Mouse (Mus musculus) adipose tissue, adult 10 weeks (tissue): ENCODE results near the gene Tex11. TPM values are rescaled to one million over a fixed set of nuclear protein-coding genes. Genes with fewer than 3 reads are reported as not detected.

Experiments
- polyA plus RNA-seq: library from polyadenylated mRNA; stranded (reverse); fragments of 350-450 nt; fragmentation: Illumina TruSeq; extraction: RNeasy Lipid Tissue Mini Kit (QIAGEN cat#74804); gene quantifications from one replicate; pipeline ENCODE4 v1.2.3, GENCODE M21; 2014; ENCODE audit warnings: low read depth, low replicate concordance

Gene Tex11
- 0.15 TPM for polyA plus RNA-seq

GRCm38 (mm10) chrX:101059541-101059940 is at the start of gene Tex11:
Gene Tex11 (minus strand): TSS chrX:101059667.

DNA sequence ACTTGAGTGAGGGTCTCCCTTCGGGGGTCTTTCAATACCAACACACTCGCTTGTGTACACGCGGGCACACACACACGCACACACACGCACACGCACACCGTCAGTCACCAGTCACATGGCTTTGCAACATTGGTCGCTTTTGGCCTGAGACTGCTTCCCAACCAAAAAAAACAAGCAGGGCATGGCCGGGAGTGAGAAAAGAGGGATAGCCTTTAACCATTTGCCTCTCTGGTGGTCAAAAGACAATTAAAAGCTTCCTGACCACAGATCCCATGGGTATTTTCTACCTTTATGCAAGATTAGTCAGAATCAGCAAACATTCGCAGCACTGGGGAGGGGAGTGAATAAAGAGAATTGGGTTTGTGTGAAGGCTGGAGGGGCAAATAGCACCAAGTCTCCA is 26.5 kb upstream of the Tex11 start, which contains the start of gene Slc7a3:
TSS of gene Slc7a3 (minus strand) at position 101 of the 400 bp plus-strand sequence.

Other genes starting within 250 kb of the Tex11 start
- gene Slc7a3, start 26.4 kb upstream of the Tex11 start, polyA plus RNA-seq, result 1.1 TPM
- gene Snx12, start 162.9 kb upstream of the Tex11 start, polyA plus RNA-seq, result 45.4 TPM
- 27.3 TPM for gene Foxo4, start 194.9 kb upstream of the Tex11 start, polyA plus RNA-seq
- 8.2 TPM for gene Gm614, start 204.3 kb upstream of the Tex11 start, polyA plus RNA-seq
- gene Il2rg, start 208.6 kb upstream of the Tex11 start, polyA plus RNA-seq, result 9.5 TPM
- gene Gm20489, start 209.4 kb upstream of the Tex11 start, polyA plus RNA-seq, result not detected
- gene Med12, start 214.4 kb upstream of the Tex11 start, polyA plus RNA-seq, result 53.8 TPM
- 0.05 TPM for gene Nlgn3, start 239.5 kb upstream of the Tex11 start, polyA plus RNA-seq